Mouse (Mus musculus) midbrain, embryonic 13.5 days (tissue): ENCODE data around the gene Adamts13. TPM values are rescaled to one million over a fixed set of nuclear protein-coding genes. Genes with fewer than 3 reads are reported as not detected.

Experiments used
- ATAC-seq: fragments of 200-750 bp; cut with Nextera tagmentation; 2 replicates; pipeline ENCODE4 v1.8.0; 2017; ENCODE audit warnings: mild to moderate bottlenecking, moderate TSS enrichment, moderate library complexity
- H3K27ac ChIP-seq: fragments of 300-500 bp; sonication (generic); 2 replicates; pipeline ENCODE4 v1.5.1; 2015; ENCODE audit warnings: inconsistent platforms, mild to moderate bottlenecking, moderate library complexity
- H3K27me3 ChIP-seq: fragments of 300-500 bp; sonication (generic); 2 replicates; pipeline ENCODE4 v1.6.1; 2015; ENCODE audit warnings: mild to moderate bottlenecking, inconsistent platforms
- H3K36me3 ChIP-seq: fragments of 300-500 bp; sonication (generic); 2 replicates; pipeline ENCODE4 v1.6.1; 2015; ENCODE audit warnings: mild to moderate bottlenecking, inconsistent platforms
- H3K4me1 ChIP-seq: fragments of 300-500 bp; sonication (generic); replicated peaks from 2 replicates; pipeline ENCODE4 v1.6.1; 2015; ENCODE audit warnings: inconsistent platforms
- H3K4me2 ChIP-seq: fragments of 300-500 bp; sonication (generic); replicated peaks from 2 replicates; pipeline ENCODE4 v1.6.1; 2015; ENCODE audit warnings: moderate library complexity, mild to moderate bottlenecking, inconsistent platforms
- H3K4me3 ChIP-seq: fragments of 300-500 bp; sonication (generic); replicated peaks from 2 replicates; pipeline ENCODE4 v1.5.1; 2015; ENCODE audit warnings: mild to moderate bottlenecking, inconsistent platforms
- H3K9ac ChIP-seq: fragments of 300-500 bp; sonication (generic); replicated peaks from 2 replicates; pipeline ENCODE4 v1.6.1; 2015; ENCODE audit warnings: mild to moderate bottlenecking, inconsistent platforms
- H3K9me3 ChIP-seq: fragments of 300-500 bp; sonication (generic); 2 replicates; pipeline ENCODE4 v1.6.1; 2016; ENCODE audit warnings: mild to moderate bottlenecking, inconsistent platforms
- WGBS: fragments of 180-500 bp; shearing (Covaris S2); methylation state at CpG from one replicate; pipeline ENCODE4 v1.1.7; 2015; 5-methylcytosine and 5-hydroxymethylcytosine counted together
- polyA plus RNA-seq: library from polyadenylated mRNA; unstranded; fragments of >200 nt; fragmentation: Nextera tagmentation; extraction: Ambion mirVana; gene quantifications from 2 replicates; pipeline ENCODE4 v1.2.1, GENCODE M21; 2015

Adamts13 gene
- polyA plus RNA-seq, result not detected in 2 replicates

- WGBS, result 80% methylated on average over 3 of the region's 3 CpGs
- no peak for ATAC-seq
Measured at GRCm38 (mm10) chr2:26973116-26973515, at the start of gene Adamts13. Adamts13 (plus strand) TSS chr2:26973416.

GRCm38 (mm10) chr2:26927745-26928476 lies 45.3 kb upstream of the Adamts13 start:
- no peak overlapping the region for H3K27ac ChIP-seq
- peaks cover 31% of the 10 kb centered on the region for H3K4me1 ChIP-seq
- H3K27me3 ChIP-seq, result no peaks in the 10 kb centered on the region
- no peak for ATAC-seq
- no peak overlapping the region for H3K9ac ChIP-seq
- H3K4me2 ChIP-seq, result no peak overlapping the region
- WGBS, result 94% methylated on average over 6 of the region's 6 CpGs
- H3K9me3 ChIP-seq, result no peaks in the 10 kb centered on the region
- H3K36me3 ChIP-seq, result peaks cover 66% of the 10 kb centered on the region
- no peak overlapping the region for H3K4me3 ChIP-seq

More at GRCm38 (mm10) chr2:26973116-26973515, at the start of gene Adamts13:
- no peak within 1 kb of the TSS for H3K4me2 ChIP-seq
- no peak within 1 kb of the TSS for H3K4me3 ChIP-seq
- no peaks in the 10 kb centered on the region for H3K27me3 ChIP-seq
- no peaks in the 10 kb centered on the region for H3K9me3 ChIP-seq
- no peaks in the 10 kb centered on the region for H3K36me3 ChIP-seq
- no peak within 1 kb of the TSS for H3K9ac ChIP-seq
- H3K27ac ChIP-seq, result no peak within 1 kb of the TSS
- no peaks in the 10 kb centered on the region for H3K4me1 ChIP-seq

GRCm38 (mm10) chr2:26930390-26930789 lies 42.8 kb upstream of the Adamts13 start:
- Histone ChIP-seq H3K4me3 (no peak overlapping the region), H3K4me1 (peaks cover 31% of the 10 kb centered on the region), H3K27me3 (no peaks in the 10 kb centered on the region; the same call in 1 of the 2 replicates), H3K27ac (no peak overlapping the region), H3K36me3 (peaks cover 41% of the 10 kb centered on the region), H3K9ac (no peak overlapping the region), H3K4me2 (no peak overlapping the region), H3K9me3 (no peaks in the 10 kb centered on the region)
- 38% methylated on average over 1 of the region's 1 CpGs for WGBS
- no peak for ATAC-seq

- Histone ChIP-seq H3K4me1 (peaks cover 31% of the 10 kb centered on the region), H3K9me3 (no peaks in the 10 kb centered on the region), H3K36me3 (peaks cover 20% of the 10 kb centered on the region; the same call in 1 of the 2 replicates), H3K27ac (peak overlapping the region; percentile 81), H3K27me3 (no peaks in the 10 kb centered on the region; the same call in 1 of the 2 replicates), H3K4me3 (peak overlapping the region; percentile 97), H3K4me2 (peak overlapping the region; percentile 96), H3K9ac (peak overlapping the region; percentile 99)
- WGBS, result 3% methylated on average over 49 of the region's 49 CpGs
- no peak; the same call in 1 of the 2 replicates for ATAC-seq
Measured at GRCm38 (mm10) chr2:26932473-26933303, 40.5 kb upstream of the Adamts13 start.

GRCm38 (mm10) chr2:26933304-26934055 lies 39.7 kb upstream of the Adamts13 start, which contains the start of the genes Surf4 and Stkld1:
Surf4 (minus strand) TSS chr2:26933928.
Stkld1 (plus strand) TSS chr2:26934047.
- Histone ChIP-seq H3K36me3 (0 out of 2 replicates have a peak, but pooled peaks cover 14% of the 10 kb centered on the region), H3K9me3 (no peaks in the 10 kb centered on the region), H3K27me3 (no peaks in the 10 kb centered on the region; the same call in 1 of the 2 replicates), H3K9ac (peak within 1 kb of the TSS; percentile 99), H3K4me3 (peak within 1 kb of the TSS; percentile 97), H3K27ac (peak within 1 kb of the TSS; percentile 81), H3K4me2 (peak within 1 kb of the TSS; percentile 96), H3K4me1 (peaks cover 31% of the 10 kb centered on the region)
- ATAC-seq, result peak; percentile 95
- WGBS, result 2% methylated on average over 52 of the region's 70 CpGs

GRCm38 (mm10) chr2:26935286-26935685 lies 37.9 kb upstream of the Adamts13 start:
- no peak overlapping the region for H3K4me3 ChIP-seq
- 0 out of 2 replicates have a peak, but pooled peaks cover 4% of the 10 kb centered on the region for H3K36me3 ChIP-seq
- no peak overlapping the region for H3K4me2 ChIP-seq
- no peaks in the 10 kb centered on the region; the same call in 1 of the 2 replicates for H3K27me3 ChIP-seq
- H3K9me3 ChIP-seq, result no peaks in the 10 kb centered on the region
- WGBS, result 91% methylated on average over 2 of the region's 2 CpGs
- no peak for ATAC-seq
- no peak overlapping the region for H3K27ac ChIP-seq
- H3K4me1 ChIP-seq, result peaks cover 25% of the 10 kb centered on the region
- no peak overlapping the region for H3K9ac ChIP-seq

- H3K9me3 ChIP-seq, result no peaks in the 10 kb centered on the region
- no peaks in the 10 kb centered on the region for H3K36me3 ChIP-seq
- H3K4me2 ChIP-seq, result no peak overlapping the region
- H3K27ac ChIP-seq, result no peak overlapping the region
- no peak overlapping the region for H3K9ac ChIP-seq
- no peak for ATAC-seq
- 70% methylated on average over 1 of the region's 1 CpGs for WGBS
- no peak overlapping the region for H3K4me3 ChIP-seq
- H3K4me1 ChIP-seq, result peaks cover 14% of the 10 kb centered on the region
- no peaks in the 10 kb centered on the region; the same call in 1 of the 2 replicates for H3K27me3 ChIP-seq
Measured at GRCm38 (mm10) chr2:26936425-26936824, 36.8 kb upstream of the Adamts13 start.

GRCm38 (mm10) chr2:26941539-26941938 lies 31.7 kb upstream of the Adamts13 start:
- Histone ChIP-seq H3K27me3 (no peaks in the 10 kb centered on the region), H3K9ac (no peak overlapping the region), H3K27ac (no peak overlapping the region), H3K4me2 (no peak overlapping the region), H3K9me3 (no peaks in the 10 kb centered on the region), H3K4me3 (no peak overlapping the region), H3K36me3 (peaks cover 2% of the 10 kb centered on the region; the same call in 1 of the 2 replicates), H3K4me1 (no peaks in the 10 kb centered on the region)
- WGBS, result 43% methylated on average over 5 of the region's 5 CpGs
- ATAC-seq, result no peak

- H3K4me1 ChIP-seq, result no peaks in the 10 kb centered on the region
- no peak overlapping the region for H3K9ac ChIP-seq
- no peak overlapping the region for H3K4me3 ChIP-seq
- 92% methylated on average over 3 of the region's 3 CpGs for WGBS
- no peaks in the 10 kb centered on the region for H3K27me3 ChIP-seq
- no peak overlapping the region for H3K27ac ChIP-seq
- ATAC-seq, result no peak
- H3K9me3 ChIP-seq, result no peaks in the 10 kb centered on the region
- peaks cover 7% of the 10 kb centered on the region for H3K36me3 ChIP-seq
- no peak overlapping the region for H3K4me2 ChIP-seq
Measured at GRCm38 (mm10) chr2:26943253-26943652, 30.0 kb upstream of the Adamts13 start.

- ATAC-seq, result no peak
- peaks cover 74% of the 10 kb centered on the region for H3K36me3 ChIP-seq
Measured at GRCm38 (mm10) chr2:26950411-26950810, 22.8 kb upstream of the Adamts13 start.

GRCm38 (mm10) chr2:26951346-26951905 lies 21.8 kb upstream of the Adamts13 start:
- no peak overlapping the region for H3K4me2 ChIP-seq
- WGBS, result 93% methylated on average over 8 of the region's 8 CpGs
- no peak overlapping the region for H3K9ac ChIP-seq
- H3K27ac ChIP-seq, result no peak overlapping the region
- no peaks in the 10 kb centered on the region for H3K27me3 ChIP-seq
- H3K9me3 ChIP-seq, result no peaks in the 10 kb centered on the region
- ATAC-seq, result no peak
- no peak overlapping the region for H3K4me3 ChIP-seq
- H3K36me3 ChIP-seq, result peaks cover 83% of the 10 kb centered on the region
- no peaks in the 10 kb centered on the region for H3K4me1 ChIP-seq

More at GRCm38 (mm10) chr2:26950411-26950810, 22.8 kb upstream of the Adamts13 start:
- no peaks in the 10 kb centered on the region for H3K27me3 ChIP-seq
- no peak overlapping the region for H3K27ac ChIP-seq
- H3K9ac ChIP-seq, result no peak overlapping the region
- no peaks in the 10 kb centered on the region for H3K9me3 ChIP-seq
- no peak overlapping the region for H3K4me3 ChIP-seq
- H3K4me1 ChIP-seq, result no peaks in the 10 kb centered on the region
- H3K4me2 ChIP-seq, result no peak overlapping the region
- 89% methylated on average over 2 of the region's 2 CpGs for WGBS
